Mouse (Mus musculus) C2C12 (cell line): ENCODE data around the gene Hnrnpa1.

ENCODE experiments used
- CEBPB ChIP-seq: IDR thresholded peaks from one replicate; pipeline ENCODE4 v1.6.1; 2011; ENCODE audit warnings: low read depth, mild to moderate bottlenecking, control low read depth, moderate library complexity
- CTCF ChIP-seq: IDR thresholded peaks from one replicate; pipeline ENCODE4 v1.5.1; 2011; ENCODE audit not compliant: control insufficient read depth, insufficient read depth, insufficient read length
- FOSL1 ChIP-seq: IDR thresholded peaks from one replicate; pipeline ENCODE4 v1.8.0; 2011; ENCODE audit warnings: mild to moderate bottlenecking, low read length; ENCODE audit not compliant: poor library complexity, insufficient read depth, severe bottlenecking
- MAX ChIP-seq: IDR thresholded peaks from one replicate; pipeline ENCODE4 v1.6.1; 2011; ENCODE audit warnings: mild to moderate bottlenecking, control low read depth
- MYOD1 ChIP-seq: IDR thresholded peaks from one replicate; pipeline ENCODE4 v1.6.1; 2011; ENCODE audit warnings: low read depth; ENCODE audit not compliant: control insufficient read depth, insufficient read length
- USF1 ChIP-seq: IDR thresholded peaks from one replicate; pipeline ENCODE4 v1.6.1; 2011; ENCODE audit warnings: low read depth, mild to moderate bottlenecking, control low read depth, moderate library complexity

DNA sequence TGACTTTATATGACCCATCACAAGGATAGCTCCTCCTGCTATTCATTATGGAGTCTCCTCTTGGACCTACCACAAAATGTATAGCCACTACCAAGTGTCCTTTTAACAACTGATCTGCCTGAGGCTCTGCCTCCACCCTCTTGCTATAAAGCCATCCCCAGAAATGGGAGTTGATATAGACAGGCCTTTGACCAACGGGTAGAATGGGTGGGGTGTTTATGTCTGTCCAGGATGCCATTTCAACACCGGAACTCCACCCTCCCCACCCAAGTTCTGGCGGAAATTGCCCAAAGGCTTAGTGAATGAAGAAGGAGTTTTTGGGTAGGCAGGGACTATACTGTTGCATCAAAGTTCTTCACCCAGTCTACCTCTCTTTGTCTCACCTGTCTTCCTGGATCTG lies 12.4 kb downstream of the Hnrnpa1 start:
- TF ChIP-seq CEBPB = no peak
- TF ChIP-seq CTCF = no peak
- TF ChIP-seq USF1 = no peak
- no peak for TF ChIP-seq MAX
- no peak for TF ChIP-seq MYOD1
- TF ChIP-seq FOSL1 = no peak
